Mouse (Mus musculus): Measurements from ENCODE around the gene Ago3.

GRCm38 (mm10) chr4:126325281-126325861 lies 104.0 kb downstream of the Ago3 start, which contains the start of gene Tekt2:
- no peak for TF ChIP-seq ZC3H11A (IDR thresholded peaks at IDR 0.05; ENCODE audit: borderline replicate concordance, low read depth, low read length)
- no peak for TF ChIP-seq MAFK (IDR thresholded peaks at IDR 0.05; ENCODE audit: insufficient read depth, low read depth, low read length)
- TF ChIP-seq HCFC1 (IDR thresholded peaks at IDR 0.05; ENCODE audit: borderline replicate concordance, insufficient read depth, low read length) = no peak
